Mouse (Mus musculus): ENCODE measurements around the gene Sncg. TPM values are rescaled to one million over a fixed set of nuclear protein-coding genes. Genes with fewer than 3 reads are reported as not detected.
"Not testable (repeated sequence)": the region's sequence is repeated elsewhere in the genome, so short reads cannot be mapped to it uniquely, and the experiment has no call there.

Gene Sncg
- polyA plus RNA-seq, 1 experiment from 2014 or later = 420 TPM

GRCm38 (mm10) chr14:34370203-34370602, 4.4 kb downstream of the Sncg start:
- WGBS = 63% methylated on average over 3 of the region's 3 CpGs
- Histone ChIP-seq H3K4me3 (replicated peaks) (no peak overlapping the region), H3K27me3 (replicated peaks) (no peaks in the 10 kb centered on the region), H3K9me3 (replicated peaks) (no peaks in the 10 kb centered on the region), H3K36me3 (no peaks in the 10 kb centered on the region), H3K4me2 (no peak overlapping the region), H3K9ac (replicated peaks) (no peak overlapping the region), H3K27ac (replicated peaks) (no peak overlapping the region), H3K4me1 (peaks cover 14% of the 10 kb centered on the region)
- no peak for ATAC-seq (ENCODE audit: low FRiP score)

GRCm38 (mm10) chr14:34365147-34365507, 9.5 kb downstream of the Sncg start:
- H3K9me3 ChIP-seq (replicated peaks) = no peaks in the 10 kb centered on the region
- no peak overlapping the region for H3K4me3 ChIP-seq (replicated peaks)
- H3K36me3 ChIP-seq = no peaks in the 10 kb centered on the region
- ATAC-seq (ENCODE audit: low FRiP score) = no peak
- peaks cover 16% of the 10 kb centered on the region for H3K4me1 ChIP-seq
- H3K27ac ChIP-seq (replicated peaks) = no peak overlapping the region
- H3K27me3 ChIP-seq (replicated peaks) = no peaks in the 10 kb centered on the region
- no peak overlapping the region for H3K4me2 ChIP-seq
- 95% methylated on average over 2 of the region's 2 CpGs for WGBS
- no peak overlapping the region for H3K9ac ChIP-seq (replicated peaks)

DNA sequence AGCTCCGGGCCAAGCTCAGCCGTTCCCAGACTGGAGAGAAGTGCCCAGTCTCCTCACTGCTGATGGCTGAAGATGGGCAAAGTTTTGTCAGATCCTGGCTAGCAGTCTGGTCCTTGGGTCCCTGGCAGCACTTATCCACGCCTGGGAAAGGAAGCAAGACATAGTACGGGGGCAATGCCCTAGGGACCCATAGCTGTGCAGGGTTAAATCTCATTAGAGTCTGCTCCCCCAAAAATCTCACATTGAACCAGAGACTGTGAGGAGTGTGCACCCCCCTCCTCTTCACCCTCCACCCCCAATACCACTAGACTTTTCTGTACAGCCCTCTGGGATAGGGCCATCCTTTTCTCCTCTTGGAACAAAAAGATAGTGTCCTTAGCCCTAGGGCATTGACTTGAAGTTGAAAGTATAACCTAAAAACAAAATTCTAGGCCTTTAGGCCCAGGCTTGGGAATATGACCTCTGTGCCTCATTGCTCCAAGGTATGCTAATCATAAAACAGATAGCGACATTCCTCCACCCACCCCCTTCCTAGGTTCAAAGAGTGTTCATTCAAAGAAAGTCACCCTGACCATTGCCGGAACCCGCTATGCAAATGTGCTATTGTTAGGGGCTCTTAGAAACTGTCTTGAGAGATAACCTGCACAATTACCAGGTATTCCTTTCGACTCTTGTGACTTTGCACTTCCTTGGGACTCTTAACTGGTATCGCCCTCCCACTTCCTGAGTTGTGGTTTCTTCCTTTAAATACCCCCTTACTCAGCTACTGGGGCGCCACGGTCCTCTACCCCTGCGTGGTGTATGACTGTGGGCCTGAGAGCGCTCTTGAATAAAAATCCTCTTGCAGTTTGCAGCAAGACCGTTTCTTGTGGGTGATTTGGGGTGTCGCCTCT, 10.1 kb downstream of the Sncg start:
- Histone ChIP-seq H3K4me3 (replicated peaks) (peak overlapping the region; percentile 42), H3K4me2 (peak overlapping the region; percentile 94), H3K4me1 (peaks cover 16% of the 10 kb centered on the region), H3K27ac (replicated peaks) (peak overlapping the region; percentile 72), H3K9ac (replicated peaks) (peak overlapping the region; percentile 47)
- WGBS = 75% methylated on average over 15 of the region's 15 CpGs
- H3K36me3 ChIP-seq; H3K27me3 ChIP-seq (replicated peaks); ATAC-seq (ENCODE audit: low FRiP score); H3K9me3 ChIP-seq (replicated peaks): not testable (repeated sequence)

GRCm38 (mm10) chr14:34363490-34364253, 10.9 kb downstream of the Sncg start:
- Histone ChIP-seq H3K27me3 (replicated peaks) (no peaks in the 10 kb centered on the region), H3K36me3 (no peaks in the 10 kb centered on the region), H3K27ac (replicated peaks) (peak overlapping the region; percentile 72), H3K4me2 (peak overlapping the region; percentile 94), H3K4me1 (peaks cover 16% of the 10 kb centered on the region), H3K9ac (replicated peaks) (peak overlapping the region; percentile 47), H3K4me3 (replicated peaks) (peak overlapping the region; percentile 42), H3K9me3 (replicated peaks) (no peaks in the 10 kb centered on the region)
- peak; percentile 84 for ATAC-seq (ENCODE audit: low FRiP score)
- 2% methylated on average over 32 of the region's 32 CpGs for WGBS

- peak overlapping the region; percentile 94 for H3K4me2 ChIP-seq
- peak overlapping the region; percentile 42 for H3K4me3 ChIP-seq (replicated peaks)
- H3K36me3 ChIP-seq = no peaks in the 10 kb centered on the region
- H3K9ac ChIP-seq (replicated peaks) = peak overlapping the region; percentile 47; the same call in 1 of the 2 replicates
- 36% methylated on average over 18 of the region's 18 CpGs for WGBS
- ATAC-seq (ENCODE audit: low FRiP score) = peak; percentile 60
- no peaks in the 10 kb centered on the region for H3K27me3 ChIP-seq (replicated peaks)
- no peaks in the 10 kb centered on the region for H3K9me3 ChIP-seq (replicated peaks)
- peaks cover 16% of the 10 kb centered on the region for H3K4me1 ChIP-seq
- no peak overlapping the region for H3K27ac ChIP-seq (replicated peaks)
These were observed 11.7 kb downstream of the Sncg start for GRCm38 (mm10) chr14:34362726-34363445.

DNA sequence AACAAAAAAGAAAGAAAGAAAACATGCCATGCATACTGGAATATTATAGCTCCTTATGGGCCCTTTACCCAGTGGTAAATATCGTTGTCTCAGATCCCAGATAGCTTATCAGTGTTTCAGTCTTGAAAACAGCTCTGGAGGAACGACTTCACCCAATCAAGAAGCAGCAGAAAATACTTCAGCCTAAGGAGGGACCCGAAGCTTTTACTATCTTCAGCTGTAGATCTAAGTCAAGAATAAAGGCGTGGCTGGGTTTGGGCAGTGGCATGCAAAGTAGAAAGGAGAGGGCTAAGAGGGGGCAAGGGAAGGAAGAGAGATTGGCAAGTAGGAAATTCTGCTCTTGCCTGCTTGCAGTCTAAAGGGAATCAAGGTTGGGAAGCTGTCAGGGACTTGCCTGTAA, 12.5 kb downstream of the Sncg start:
- WGBS = 77% methylated on average over 4 of the region's 4 CpGs
- H3K4me3 ChIP-seq (replicated peaks) = no peak overlapping the region
- no peak overlapping the region for H3K4me2 ChIP-seq
- ATAC-seq (ENCODE audit: low FRiP score) = no peak
- H3K36me3 ChIP-seq = no peaks in the 10 kb centered on the region
- H3K27me3 ChIP-seq (replicated peaks) = no peaks in the 10 kb centered on the region
- no peak overlapping the region for H3K27ac ChIP-seq (replicated peaks)
- no peak overlapping the region for H3K9ac ChIP-seq (replicated peaks)
- H3K4me1 ChIP-seq = peaks cover 16% of the 10 kb centered on the region
- H3K9me3 ChIP-seq (replicated peaks) = no peaks in the 10 kb centered on the region

DNA sequence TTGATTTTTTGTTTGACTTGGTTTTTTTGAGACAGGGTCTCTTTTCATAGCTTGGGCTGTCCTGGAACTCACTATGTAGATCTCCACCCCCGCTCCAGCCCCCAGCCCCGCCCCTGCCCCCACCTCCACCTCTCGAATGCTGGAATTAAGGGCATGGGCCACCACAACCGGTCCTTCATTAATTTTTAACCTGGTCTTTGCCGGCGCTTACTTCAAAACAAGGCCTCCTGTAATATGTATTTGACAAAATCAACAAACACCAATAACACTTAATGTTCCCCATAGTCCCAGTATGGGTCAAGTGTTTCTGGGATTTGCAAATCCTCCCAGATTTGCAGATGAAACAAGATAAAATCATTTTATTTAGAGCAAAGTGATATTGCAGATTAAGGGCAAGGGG, 14.3 kb downstream of the Sncg start:
- H3K9ac ChIP-seq (replicated peaks) = no peak overlapping the region
- H3K4me3 ChIP-seq (replicated peaks) = no peak overlapping the region
- H3K4me2 ChIP-seq = no peak overlapping the region
- no peaks in the 10 kb centered on the region for H3K9me3 ChIP-seq (replicated peaks)
- H3K36me3 ChIP-seq = no peaks in the 10 kb centered on the region
- ATAC-seq (ENCODE audit: low FRiP score) = no peak
- no peak overlapping the region for H3K27ac ChIP-seq (replicated peaks)
- peaks cover 16% of the 10 kb centered on the region for H3K4me1 ChIP-seq
- H3K27me3 ChIP-seq (replicated peaks) = no peaks in the 10 kb centered on the region
- WGBS = 55% methylated on average over 6 of the region's 6 CpGs

DNA sequence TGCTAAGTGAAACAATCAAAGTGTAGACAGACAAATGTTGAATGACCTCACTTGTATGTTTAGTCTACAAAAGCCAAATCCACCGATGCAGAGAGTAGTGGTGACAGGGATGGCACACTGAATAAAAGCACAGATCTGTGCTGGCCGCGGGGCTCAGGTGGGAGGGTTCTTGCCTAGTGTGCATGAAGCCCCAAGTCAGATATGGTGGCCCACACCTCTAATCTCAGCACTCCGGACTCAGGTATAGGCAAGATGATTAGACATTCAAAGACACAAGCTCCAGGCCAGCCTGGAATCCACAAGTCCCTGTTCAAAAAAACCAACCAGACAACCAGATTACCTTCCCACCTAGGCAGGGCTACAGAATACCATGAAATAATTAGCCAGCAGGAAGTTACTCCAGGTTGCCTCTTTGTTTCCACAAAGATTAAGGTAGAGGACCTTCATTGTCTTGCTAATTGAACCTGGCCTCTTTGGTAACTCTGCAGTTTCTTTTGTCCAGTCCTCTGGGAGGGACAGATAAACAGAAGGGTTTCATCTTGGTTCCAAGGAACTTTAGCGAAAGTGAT, 14.8 kb downstream of the Sncg start:
- Histone ChIP-seq H3K9ac (replicated peaks) (no peak overlapping the region), H3K27ac (replicated peaks) (no peak overlapping the region), H3K4me2 (no peak overlapping the region), H3K4me3 (replicated peaks) (no peak overlapping the region), H3K27me3 (replicated peaks) (no peaks in the 10 kb centered on the region), H3K36me3 (no peaks in the 10 kb centered on the region), H3K9me3 (replicated peaks) (no peaks in the 10 kb centered on the region), H3K4me1 (peaks cover 16% of the 10 kb centered on the region)
- WGBS = 62% methylated on average over 5 of the region's 5 CpGs
- no peak for ATAC-seq (ENCODE audit: low FRiP score)

GRCm38 (mm10) chr14:34357671-34358455, 16.7 kb downstream of the Sncg start:
- Histone ChIP-seq H3K27me3 (replicated peaks) (no peaks in the 10 kb centered on the region), H3K27ac (replicated peaks) (no peak overlapping the region), H3K9ac (replicated peaks) (no peak overlapping the region), H3K4me2 (no peak overlapping the region), H3K36me3 (no peaks in the 10 kb centered on the region), H3K9me3 (replicated peaks) (no peaks in the 10 kb centered on the region), H3K4me1 (peaks cover under 1% of the 10 kb centered on the region; the same call in 1 of the 2 replicates), H3K4me3 (replicated peaks) (no peak overlapping the region)
- ATAC-seq (ENCODE audit: low FRiP score) = no peak
- 81% methylated on average over 7 of the region's 7 CpGs for WGBS

DNA sequence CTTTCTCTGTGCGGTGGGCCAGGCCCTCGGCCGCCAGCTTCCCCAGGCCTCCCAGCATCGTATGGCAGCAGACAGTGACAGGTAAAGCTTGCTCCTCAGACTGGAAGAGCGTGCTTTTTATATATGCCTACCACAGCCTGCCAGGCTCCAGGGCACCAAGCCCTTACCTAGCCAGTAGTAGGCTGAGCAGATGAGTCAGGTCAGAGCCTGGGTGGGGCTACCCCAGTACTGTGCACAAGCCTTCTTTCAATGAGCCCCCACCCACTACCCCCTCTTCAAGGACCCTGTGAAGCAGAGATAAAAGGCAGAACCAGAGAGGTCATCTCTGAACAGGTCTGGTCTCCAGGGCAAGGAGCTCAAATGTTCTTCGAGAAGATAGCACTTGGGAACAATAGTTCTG, 19.3 kb downstream of the Sncg start, which contains the start of gene Fam25c:
Fam25c (minus strand) TSS at position 133 of the 400 bp plus-strand sequence.
- no peaks in the 10 kb centered on the region for H3K4me1 ChIP-seq
- no peak within 1 kb of the TSS for H3K9ac ChIP-seq (replicated peaks)
- ATAC-seq (ENCODE audit: low FRiP score) = no peak
- 91% methylated on average over 6 of the region's 6 CpGs for WGBS
- no peak within 1 kb of the TSS for H3K27ac ChIP-seq (replicated peaks)
- H3K36me3 ChIP-seq = no peaks in the 10 kb centered on the region
- H3K4me2 ChIP-seq = no peak within 1 kb of the TSS
- no peaks in the 10 kb centered on the region for H3K9me3 ChIP-seq (replicated peaks)
- H3K27me3 ChIP-seq (replicated peaks) = no peaks in the 10 kb centered on the region
- no peak within 1 kb of the TSS for H3K4me3 ChIP-seq (replicated peaks)

DNA sequence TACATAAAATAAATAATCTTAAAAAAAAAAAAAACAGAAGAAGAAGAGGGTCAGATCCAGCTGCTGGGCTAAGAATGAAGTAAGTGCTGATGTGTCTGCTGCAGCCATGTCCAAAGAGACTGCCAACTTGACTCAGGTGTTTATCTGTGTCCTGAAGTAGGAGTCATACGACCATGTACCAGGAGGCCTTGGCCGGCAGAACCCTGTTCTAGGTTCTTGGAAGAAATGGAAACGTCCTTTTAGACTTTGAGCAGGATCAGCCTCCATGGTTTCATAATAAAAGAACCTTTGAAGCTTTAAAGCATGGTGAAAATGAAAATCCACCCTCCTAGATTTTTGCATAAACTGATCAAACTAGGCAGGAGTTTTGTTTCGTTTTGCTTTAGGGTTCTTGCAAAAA, 20.1 kb downstream of the Sncg start:
- Histone ChIP-seq H3K36me3 (no peaks in the 10 kb centered on the region), H3K27me3 (replicated peaks) (no peaks in the 10 kb centered on the region), H3K4me3 (replicated peaks) (no peak overlapping the region), H3K4me1 (no peaks in the 10 kb centered on the region), H3K9ac (replicated peaks) (no peak overlapping the region), H3K27ac (replicated peaks) (no peak overlapping the region), H3K4me2 (no peak overlapping the region), H3K9me3 (replicated peaks) (no peaks in the 10 kb centered on the region)
- no peak for ATAC-seq (ENCODE audit: low FRiP score)
- WGBS = 84% methylated on average over 4 of the region's 4 CpGs
